Mouse (Mus musculus) stomach, postnatal 0 days (tissue): ENCODE results near the gene Spata16.

Source experiments
- CTCF ChIP-seq: IDR thresholded peaks from 2 replicates; pipeline ENCODE4 v1.5.1; 2016; ENCODE audit warnings: antibody characterized with exemption, low read depth, mild to moderate bottlenecking, moderate library complexity
- EP300 ChIP-seq: optimal IDR thresholded peaks from 2 replicates; pipeline ENCODE3; 2016; ENCODE audit warnings: antibody characterized with exemption

GRCm38 (mm10) chr3:26850691-26851563 lies 213.5 kb downstream of the Spata16 start:
- TF ChIP-seq CTCF: no peak
- TF ChIP-seq EP300: no peak
